Mouse (Mus musculus) ES-Bruce4 (cell line): ENCODE measurements around the gene Ccdc191.

Experiments used
- CTCF ChIP-seq: IDR thresholded peaks from one replicate; pipeline ENCODE4 v1.8.1; 2011; ENCODE audit warnings: low read depth, low read length
- EP300 ChIP-seq: IDR thresholded peaks from 2 replicates; pipeline ENCODE4 v1.6.1; 2011; ENCODE audit warnings: low read depth, low read length; ENCODE audit not compliant: insufficient read depth

DNA sequence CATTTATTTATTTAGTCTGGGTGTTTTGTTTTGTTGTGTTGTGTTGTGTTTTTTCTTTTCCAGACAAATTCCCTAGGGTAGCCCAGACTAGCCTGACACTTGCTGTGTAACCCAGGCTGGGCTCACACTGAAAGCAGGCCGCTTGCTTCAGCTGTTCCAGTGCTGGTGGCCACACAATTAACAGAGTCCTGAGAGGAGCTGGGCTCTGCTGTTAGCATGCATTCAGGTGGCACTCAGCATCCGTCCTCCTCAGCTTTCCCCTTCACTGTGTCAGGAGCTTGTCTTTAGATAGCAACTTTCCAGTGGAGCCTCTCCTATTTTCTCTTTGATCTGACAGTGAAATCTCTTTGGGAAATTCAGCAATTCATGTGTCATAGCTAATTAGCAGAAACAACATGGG is 32.4 kb downstream of the Ccdc191 start:
- TF ChIP-seq CTCF = no peak
- TF ChIP-seq EP300 = no peak
